Mouse (Mus musculus): Measurements from ENCODE around the gene Homer3. TPM values are rescaled to one million over a fixed set of nuclear protein-coding genes. Genes with fewer than 3 reads are reported as not detected.

The Homer3 gene
- total RNA-seq, 2 experiments from 2014 or later, result 8.5 to 10.5 TPM

GRCm38 (mm10) chr8:70283136-70284077, 780 bp downstream of the Homer3 start:
- DNase-seq, result peak in 1 of 2 experiments; percentile 50
- intact Hi-C loops (cut with DNase I), result no loop called here

- intact Hi-C loops (cut with DNase I), result no loop called here
- no peak for DNase-seq
These were observed 1.8 kb downstream of the Homer3 start for GRCm38 (mm10) chr8:70284421-70284820.

GRCm38 (mm10) chr8:70285304-70285703, 2.7 kb downstream of the Homer3 start:
- intact Hi-C loops (cut with DNase I), result no loop called here

GRCm38 (mm10) chr8:70286737-70287136, 4.1 kb downstream of the Homer3 start:
- intact Hi-C loops (cut with DNase I), result no loop called here
- no peak for DNase-seq

More at GRCm38 (mm10) chr8:70285304-70285703, 2.7 kb downstream of the Homer3 start:
- no peak for DNase-seq

- intact Hi-C loops (cut with DNase I), result no loop called here
- no peak for DNase-seq
These were observed 11.4 kb downstream of the Homer3 start for GRCm38 (mm10) chr8:70293988-70294405.

GRCm38 (mm10) chr8:70300881-70301280, 18.3 kb downstream of the Homer3 start:
- intact Hi-C loops (cut with DNase I), result no loop called here

GRCm38 (mm10) chr8:70302358-70302890, 19.8 kb downstream of the Homer3 start, which contains the start of the genes Ddx49 and Cope:
Gene Ddx49 (minus strand): TSS chr8:70302489.
Gene Cope (plus strand): TSS chr8:70302518.
- intact Hi-C loops (cut with DNase I), result no loop called here

More at GRCm38 (mm10) chr8:70300881-70301280, 18.3 kb downstream of the Homer3 start:
- DNase-seq, result no peak

GRCm38 (mm10) chr8:70302901-70303300, 20.3 kb downstream of the Homer3 start:
- no peak for DNase-seq
- intact Hi-C loops (cut with DNase I), result no loop called here

More at GRCm38 (mm10) chr8:70302358-70302890, 19.8 kb downstream of the Homer3 start, which contains the start of the genes Ddx49 and Cope:
- DNase-seq, result peak; percentile 94 to 95

- DNase-seq, result no peak
- intact Hi-C loops (cut with DNase I), result no loop called here
These were observed 26.7 kb downstream of the Homer3 start for GRCm38 (mm10) chr8:70309311-70309710.

- intact Hi-C loops (cut with DNase I), result no loop called here
- no peak for DNase-seq
These were observed 30.8 kb downstream of the Homer3 start for GRCm38 (mm10) chr8:70313399-70313798.

GRCm38 (mm10) chr8:70315624-70316510, 33.2 kb downstream of the Homer3 start, which contains the start of gene Cers1:
Gene Cers1 (plus strand): TSS chr8:70315775.
- intact Hi-C loops (cut with DNase I), result no loop called here
- peak; percentile 52 to 60 for DNase-seq

- no peak for DNase-seq
- intact Hi-C loops (cut with DNase I), result no loop called here
These were observed 34.2 kb downstream of the Homer3 start for GRCm38 (mm10) chr8:70316511-70317504.

GRCm38 (mm10) chr8:70317872-70318271, 35.2 kb downstream of the Homer3 start:
- DNase-seq, result no peak
- intact Hi-C loops (cut with DNase I), result no loop called here

- intact Hi-C loops (cut with DNase I), result no loop called here
- no peak for DNase-seq
These were observed 41.1 kb downstream of the Homer3 start for GRCm38 (mm10) chr8:70323716-70324115.

GRCm38 (mm10) chr8:70327512-70327911, 44.9 kb downstream of the Homer3 start:
- DNase-seq, result no peak
- intact Hi-C loops (cut with DNase I), result no loop called here

GRCm38 (mm10) chr8:70329124-70329834, 46.7 kb downstream of the Homer3 start, which contains the start of gene Gdf1:
Gene Gdf1 (plus strand): TSS chr8:70329817.
- no peak for DNase-seq

GRCm38 (mm10) chr8:70329835-70330740, 47.5 kb downstream of the Homer3 start:
- intact Hi-C loops (cut with DNase I), result no loop called here

More at GRCm38 (mm10) chr8:70329124-70329834, 46.7 kb downstream of the Homer3 start, which contains the start of gene Gdf1:
- intact Hi-C loops (cut with DNase I), result no loop called here

More at GRCm38 (mm10) chr8:70329835-70330740, 47.5 kb downstream of the Homer3 start:
- DNase-seq, result no peak

Measured in heart, postnatal 36 days (tissue).